Mouse (Mus musculus) cortical plate, adult 2 months (tissue): ENCODE measurements around the gene Inpp5a.

Source experiments
- CTCF ChIP-seq: fragments of 200-500 bp; IDR thresholded peaks from 2 replicates; pipeline ENCODE4 v1.5.1; 2011; ENCODE audit warnings: mild to moderate bottlenecking, control low read depth, low read length; ENCODE audit not compliant: insufficient read depth; ENCODE audit errors: extremely low read depth
- POLR2A ChIP-seq: fragments of 200-500 bp; IDR thresholded peaks from 2 replicates; pipeline ENCODE4 v1.6.1; 2011; ENCODE audit warnings: mild to moderate bottlenecking, low read length, control low read depth; ENCODE audit not compliant: insufficient read depth; ENCODE audit errors: extremely low read depth

GRCm38 (mm10) chr7:139445621-139446020 lies 56.7 kb downstream of the Inpp5a start:
- TF ChIP-seq CTCF: no peak
- TF ChIP-seq POLR2A: no peak
